Mouse (Mus musculus) right cerebral cortex, postnatal 36 days (tissue): Measurements from ENCODE around the gene Ttc12.

ENCODE experiments used
- DNase-seq, 2 experiments: peaks; one replicate each; pipeline ENCODE4 v3.0.0; 2022; ENCODE audit warnings: low spot score in 2 of 2, mixed read lengths in 1 of 2

The Ttc12 gene

DNA sequence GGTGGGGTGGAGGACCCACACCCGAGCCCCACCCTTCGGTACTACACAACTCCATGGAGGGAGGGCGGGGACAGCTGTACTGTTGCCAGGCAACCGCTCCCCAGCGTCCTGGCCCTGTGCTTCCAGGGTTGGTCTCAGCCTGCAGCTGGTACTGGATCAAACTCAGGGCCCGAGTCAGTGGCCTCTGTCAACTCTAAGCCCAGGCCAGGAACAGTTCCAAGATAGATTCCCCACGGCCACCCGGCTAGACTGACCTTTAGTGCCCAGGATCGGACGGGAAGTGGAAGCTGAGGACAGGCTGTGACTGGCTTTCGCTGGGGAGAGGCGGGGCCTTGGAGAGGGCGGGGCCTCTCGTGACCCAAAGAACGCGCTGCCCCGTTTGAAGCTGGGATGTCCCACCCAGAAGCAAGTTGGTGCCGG, at the start of gene Ttc12:
Ttc12 (minus strand) TSS at position 334 of the 420 bp plus-strand sequence.
- DNase-seq: no peak

DNA sequence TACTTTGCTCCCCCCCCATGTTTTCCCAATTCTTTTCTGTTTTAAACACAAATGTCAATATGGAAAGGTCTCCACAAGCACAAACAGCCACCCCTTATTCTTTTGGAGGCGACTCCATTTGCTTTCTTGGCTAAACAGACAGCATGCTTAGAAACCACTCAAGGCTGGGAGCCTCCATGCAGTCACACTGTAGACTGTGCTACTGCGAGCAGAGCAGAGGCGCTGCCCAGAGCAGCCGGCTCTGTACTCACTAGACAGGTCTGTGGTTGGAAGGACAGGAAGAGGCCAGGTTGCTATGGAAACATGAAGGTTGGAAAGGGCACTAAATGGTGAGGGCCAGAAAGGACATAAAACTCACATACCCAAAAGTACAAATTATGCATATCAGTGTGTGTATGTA, 48.9 kb upstream of the Ttc12 start:
- DNase-seq: no peak

DNA sequence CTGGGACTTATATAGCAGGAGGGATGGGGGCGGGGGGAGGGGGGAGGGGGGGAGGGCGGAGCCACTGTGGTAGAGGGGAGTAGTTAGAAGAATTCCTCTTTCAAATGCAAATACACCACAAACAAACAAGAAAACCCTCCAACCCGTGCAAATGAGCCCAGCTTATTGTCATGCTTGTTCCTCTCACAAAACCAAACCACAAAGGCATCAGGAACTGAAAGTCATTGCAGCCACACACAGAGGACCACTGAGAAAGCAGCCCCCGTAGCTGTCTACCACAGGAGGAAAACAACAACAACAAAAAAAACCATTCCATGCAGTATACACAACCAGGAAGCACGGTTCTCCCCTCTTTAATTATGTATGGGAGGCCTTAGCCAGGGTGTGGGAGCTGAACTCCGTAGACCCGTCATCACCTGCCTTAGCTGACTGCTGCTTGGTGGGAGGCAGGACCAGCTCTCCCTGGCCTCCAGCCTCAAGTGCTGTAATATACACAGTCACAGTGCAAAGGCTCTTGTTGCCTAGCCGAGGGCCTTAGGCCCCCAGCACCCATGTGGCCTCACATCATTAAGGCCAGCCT, 48.0 kb upstream of the Ttc12 start:
- DNase-seq: no peak

DNA sequence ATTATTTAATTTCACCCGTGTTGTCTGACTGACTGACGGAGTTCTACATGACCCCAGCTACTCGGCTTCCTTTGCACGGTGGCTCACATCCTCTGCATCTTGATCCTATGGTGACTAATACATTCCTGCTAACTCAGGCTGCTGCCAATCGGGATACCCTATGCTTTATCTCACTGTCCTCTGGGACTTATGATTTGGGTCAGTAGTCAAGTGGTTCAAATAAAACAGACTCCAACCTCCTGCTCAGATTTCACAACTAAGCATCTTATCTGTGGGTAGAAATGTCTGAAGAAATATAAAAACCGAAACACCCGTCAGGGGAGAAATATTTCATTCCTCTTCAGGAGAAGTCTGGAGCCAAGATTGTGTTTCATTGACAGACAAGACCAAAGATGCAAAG, 47.4 kb upstream of the Ttc12 start:
- DNase-seq: no peak

DNA sequence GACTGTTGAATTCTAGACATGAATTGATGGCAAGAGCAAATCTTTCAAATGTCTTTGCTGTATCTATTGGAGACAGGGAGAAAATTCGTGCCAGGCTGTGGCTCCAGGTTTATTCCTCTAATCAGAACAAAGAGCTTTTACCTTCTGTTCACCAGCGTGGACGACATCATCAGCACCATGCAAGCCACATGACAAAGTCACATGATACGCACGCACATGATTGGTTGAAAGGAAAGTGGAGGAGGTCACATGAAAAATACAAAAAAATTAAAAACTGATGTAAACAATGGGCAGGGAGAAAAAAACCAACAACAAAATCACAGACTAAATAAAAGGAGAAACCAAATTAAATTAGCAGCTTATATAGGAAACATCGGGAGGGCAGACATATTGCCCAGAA, 45.8 kb upstream of the Ttc12 start:
- no peak for DNase-seq

DNA sequence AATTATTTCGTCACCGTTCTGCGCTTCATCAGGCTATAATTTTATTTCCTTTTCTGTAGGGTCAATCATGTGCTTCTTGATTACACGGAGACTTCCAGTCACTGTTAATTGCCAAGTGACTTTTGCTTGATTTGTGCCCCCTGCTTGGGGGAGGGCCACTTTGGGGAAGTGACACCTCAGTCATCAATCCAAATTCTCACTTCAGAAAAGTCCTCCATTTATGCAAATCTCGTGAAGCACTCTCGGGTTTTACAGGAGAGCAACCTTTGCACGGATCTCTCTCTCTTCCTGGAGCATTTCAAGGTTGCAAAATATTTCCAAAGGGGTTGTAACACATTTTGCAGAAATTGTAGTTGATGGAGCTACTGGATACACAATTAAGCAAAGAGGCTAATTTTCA, 45.2 kb upstream of the Ttc12 start:
- no peak for DNase-seq

DNA sequence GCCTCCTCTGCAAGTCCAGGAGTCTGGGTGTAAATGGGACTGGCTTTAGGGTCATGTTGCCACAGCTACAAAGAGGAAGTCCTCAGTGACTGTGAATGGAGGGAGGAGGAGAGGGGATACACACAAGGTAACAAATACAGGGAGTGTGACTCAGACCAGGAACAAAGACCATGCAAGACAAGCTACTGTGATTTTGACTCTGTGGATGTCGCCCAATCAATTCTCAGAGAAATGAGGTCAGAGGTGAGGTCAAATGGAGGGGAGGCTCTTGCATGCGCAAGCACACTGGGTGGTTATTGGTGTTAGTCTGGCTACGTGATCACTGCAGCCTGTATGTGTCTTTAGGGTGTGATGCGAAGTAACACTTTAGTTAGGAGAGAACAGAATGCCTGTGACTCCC, 44.7 kb upstream of the Ttc12 start:
- no peak for DNase-seq

DNA sequence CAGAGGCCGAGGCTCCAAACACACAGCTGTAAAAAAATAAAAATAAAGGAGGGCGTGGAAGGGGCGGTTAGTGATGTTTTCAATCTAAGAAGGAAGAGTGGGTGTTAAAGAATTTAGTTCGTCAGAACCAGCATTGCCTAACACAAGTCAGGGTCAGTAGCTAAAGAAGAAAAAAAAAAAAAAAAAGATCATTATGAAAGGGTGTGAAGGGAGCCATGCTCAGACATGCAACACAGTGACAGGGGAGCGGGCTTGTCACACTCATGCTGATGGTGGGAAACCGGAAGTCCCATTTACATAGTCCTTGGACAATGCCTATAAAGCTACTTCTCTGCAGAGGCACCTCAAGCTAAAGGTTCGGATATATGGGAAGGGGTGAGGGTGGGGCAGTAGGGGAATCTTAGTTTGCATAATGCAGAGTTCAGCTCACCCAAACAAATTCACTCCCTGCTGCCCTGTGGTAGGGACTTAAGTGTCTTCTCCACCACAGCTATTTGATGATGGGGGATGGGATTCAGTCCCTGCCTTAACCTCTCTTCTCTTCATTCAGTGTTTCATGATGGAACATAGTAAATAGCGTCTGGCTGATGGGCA, 43.4 kb upstream of the Ttc12 start:
- DNase-seq: no peak

DNA sequence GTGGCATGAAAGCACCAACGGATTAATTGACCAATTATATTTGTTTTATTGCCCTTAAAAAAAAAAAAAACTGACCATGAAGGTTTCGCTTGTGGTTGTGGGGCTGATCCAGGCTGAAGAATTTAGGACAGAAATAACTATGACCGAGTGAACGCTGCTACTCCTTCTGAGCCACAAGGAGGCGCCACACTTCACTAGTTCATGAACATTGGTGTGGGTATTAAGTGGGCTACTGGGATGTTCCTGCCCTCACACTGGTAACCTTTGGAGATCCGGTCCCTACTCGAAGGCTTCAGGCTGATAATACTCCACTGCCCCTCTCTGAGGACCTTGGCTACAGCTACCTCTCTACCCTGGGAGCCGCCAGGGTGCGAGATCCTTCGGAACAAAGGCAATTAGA, 42.9 kb upstream of the Ttc12 start:
- DNase-seq: no peak

DNA sequence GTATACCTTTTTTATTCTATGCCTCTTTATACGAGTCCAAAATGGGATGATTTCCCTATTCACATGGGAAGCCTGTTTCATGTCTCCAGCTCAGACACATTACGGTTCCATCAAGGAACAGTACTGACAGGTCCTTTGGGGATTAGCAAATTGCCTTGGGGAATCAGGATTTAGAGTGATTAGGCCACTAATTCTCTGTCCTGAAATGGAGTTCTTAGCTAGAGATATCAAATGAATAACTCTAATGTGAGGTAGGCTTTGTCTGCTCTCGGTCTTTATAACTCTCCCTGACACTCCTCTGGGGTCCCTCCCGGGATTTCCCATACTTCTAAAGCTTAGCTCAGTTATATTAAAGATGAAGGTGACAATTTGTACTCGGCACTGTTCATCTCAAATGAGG, 42.0 kb upstream of the Ttc12 start:
- no peak for DNase-seq

DNA sequence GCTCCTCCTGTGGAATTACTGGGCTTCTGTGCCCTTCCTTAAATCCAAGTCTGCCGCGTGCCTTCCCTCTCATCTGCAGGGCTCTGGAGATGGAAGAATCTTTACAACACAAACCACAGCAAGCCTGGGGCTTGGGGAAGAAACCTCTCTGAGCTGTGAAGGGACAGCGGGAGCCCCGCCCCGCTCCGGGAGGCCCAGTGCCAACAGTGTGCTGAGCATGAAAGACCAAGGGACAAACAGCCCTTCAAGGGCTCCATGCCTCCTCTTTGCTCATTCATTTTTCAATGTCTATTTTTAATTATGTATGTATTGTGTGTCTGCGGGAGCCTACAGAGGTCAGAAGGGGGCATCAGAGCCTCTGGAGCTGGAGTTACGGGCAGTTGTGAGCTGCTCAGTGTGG, 41.3 kb upstream of the Ttc12 start:
- DNase-seq: no peak

DNA sequence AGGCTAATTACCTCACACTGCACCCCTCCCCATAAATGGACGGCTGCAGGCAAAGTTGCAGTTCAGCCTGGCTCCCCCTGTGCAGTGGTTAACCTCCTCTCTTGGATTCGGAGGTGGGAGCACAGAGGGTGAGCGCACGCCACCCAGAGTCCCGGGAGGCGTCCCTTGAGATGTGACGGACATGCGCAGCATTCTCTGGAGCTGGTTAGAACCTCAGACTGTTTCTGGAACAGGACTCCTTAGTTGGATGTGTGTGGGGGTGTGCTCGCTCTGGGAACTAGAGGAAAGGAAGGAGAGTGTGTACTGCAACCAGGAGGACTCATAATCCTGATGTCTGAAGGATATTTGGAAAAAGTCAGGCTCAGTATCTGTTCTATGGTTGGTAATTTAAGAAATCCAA, 38.7 kb upstream of the Ttc12 start:
- DNase-seq: peak in 1 of 2 experiments; percentile 36

DNA sequence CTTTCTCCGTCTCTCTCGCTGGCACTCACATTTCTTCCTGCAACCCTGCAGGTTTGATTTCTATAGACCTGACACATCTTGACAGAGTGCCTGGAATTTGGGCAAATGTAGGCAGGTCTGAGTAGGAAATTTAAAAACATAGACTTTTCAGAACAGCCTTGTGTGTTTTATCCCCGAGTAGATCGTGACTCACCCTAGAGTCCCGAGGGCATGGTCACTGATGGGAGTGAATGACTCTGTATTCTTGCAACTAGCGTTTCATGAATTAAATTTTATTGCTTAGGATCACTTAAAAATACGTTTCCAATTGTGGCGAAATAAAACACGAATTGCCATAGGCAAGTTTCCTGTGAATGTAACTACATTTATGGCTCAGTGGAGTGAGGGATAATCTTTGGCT, 37.9 kb upstream of the Ttc12 start:
- no peak for DNase-seq

DNA sequence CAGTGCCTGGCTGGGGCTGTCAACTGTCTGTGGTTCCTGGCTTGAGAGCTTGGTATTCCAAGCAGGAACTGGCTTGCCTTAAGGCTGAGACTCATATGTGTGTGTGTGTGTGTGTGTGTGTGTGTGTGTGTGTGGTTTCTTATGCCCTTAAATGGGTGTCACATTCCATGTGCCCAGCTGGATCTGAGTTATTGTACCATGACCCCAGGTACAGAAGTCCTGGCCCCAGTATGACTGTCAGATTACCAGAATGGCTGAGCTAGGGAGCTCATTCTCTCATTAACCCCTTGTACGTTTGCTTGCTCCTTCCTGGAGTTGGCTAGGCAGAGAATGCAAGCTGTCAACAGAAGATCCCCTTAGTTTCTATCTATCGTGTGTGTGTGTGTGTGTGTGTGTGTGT, 28.3 kb upstream of the Ttc12 start:
- no peak for DNase-seq

DNA sequence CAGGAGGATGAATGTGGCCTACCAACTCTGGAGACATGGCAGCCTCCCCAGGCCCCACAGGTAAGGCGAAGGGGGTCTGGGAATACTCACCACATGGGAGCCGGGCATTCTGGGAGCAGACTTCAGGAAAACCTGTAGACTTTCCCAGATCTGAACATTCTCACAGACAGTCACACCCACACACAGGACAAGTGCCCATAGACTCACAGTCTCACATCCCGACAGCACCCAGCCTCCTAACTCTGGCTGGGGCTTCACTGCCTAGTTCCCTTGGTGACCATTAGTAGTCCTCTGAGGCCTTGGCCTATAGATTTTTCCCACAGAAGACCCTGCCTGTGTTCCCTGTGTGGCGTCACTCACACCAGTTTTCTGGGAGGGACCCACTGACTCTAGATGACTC, 24.6 kb upstream of the Ttc12 start:
- DNase-seq: no peak

DNA sequence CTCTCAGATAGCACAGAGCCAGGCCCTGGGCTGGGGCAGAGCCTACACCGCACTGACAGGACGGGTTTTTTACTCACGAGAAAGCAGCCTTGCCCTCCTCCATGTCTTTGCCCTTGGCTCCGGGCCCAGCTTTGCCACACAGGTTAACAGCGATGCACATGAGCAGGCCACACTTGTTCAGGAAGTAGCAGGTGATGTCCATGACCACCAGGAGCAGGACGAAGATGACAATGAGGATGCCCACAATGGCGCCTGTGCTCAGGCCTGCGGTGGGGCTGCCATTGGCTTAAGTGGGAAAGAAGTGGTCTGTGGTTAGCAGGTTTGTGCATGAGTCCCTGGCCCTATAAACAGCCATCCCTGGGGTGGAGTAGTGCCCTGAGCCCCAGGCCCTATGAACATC, 23.6 kb upstream of the Ttc12 start:
- DNase-seq: no peak

DNA sequence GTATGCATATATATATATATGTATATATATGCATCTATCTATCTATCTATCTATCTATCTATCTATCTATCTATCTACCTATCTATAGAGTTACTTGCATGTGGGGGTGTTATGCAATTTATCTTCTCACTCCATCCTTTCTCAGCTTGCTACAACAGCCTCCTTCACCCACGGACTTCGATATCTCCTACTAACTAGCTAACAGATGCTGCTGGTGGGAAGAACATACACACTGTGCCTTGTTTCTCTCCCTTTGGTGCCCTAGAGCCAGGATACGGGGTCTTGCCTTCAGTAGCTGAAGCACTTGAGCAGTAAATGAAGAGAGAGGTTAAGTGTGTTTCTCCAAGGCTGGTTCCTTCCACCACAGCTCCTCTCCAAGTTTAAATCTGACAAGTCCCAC, 23.1 kb upstream of the Ttc12 start:
- no peak for DNase-seq

DNA sequence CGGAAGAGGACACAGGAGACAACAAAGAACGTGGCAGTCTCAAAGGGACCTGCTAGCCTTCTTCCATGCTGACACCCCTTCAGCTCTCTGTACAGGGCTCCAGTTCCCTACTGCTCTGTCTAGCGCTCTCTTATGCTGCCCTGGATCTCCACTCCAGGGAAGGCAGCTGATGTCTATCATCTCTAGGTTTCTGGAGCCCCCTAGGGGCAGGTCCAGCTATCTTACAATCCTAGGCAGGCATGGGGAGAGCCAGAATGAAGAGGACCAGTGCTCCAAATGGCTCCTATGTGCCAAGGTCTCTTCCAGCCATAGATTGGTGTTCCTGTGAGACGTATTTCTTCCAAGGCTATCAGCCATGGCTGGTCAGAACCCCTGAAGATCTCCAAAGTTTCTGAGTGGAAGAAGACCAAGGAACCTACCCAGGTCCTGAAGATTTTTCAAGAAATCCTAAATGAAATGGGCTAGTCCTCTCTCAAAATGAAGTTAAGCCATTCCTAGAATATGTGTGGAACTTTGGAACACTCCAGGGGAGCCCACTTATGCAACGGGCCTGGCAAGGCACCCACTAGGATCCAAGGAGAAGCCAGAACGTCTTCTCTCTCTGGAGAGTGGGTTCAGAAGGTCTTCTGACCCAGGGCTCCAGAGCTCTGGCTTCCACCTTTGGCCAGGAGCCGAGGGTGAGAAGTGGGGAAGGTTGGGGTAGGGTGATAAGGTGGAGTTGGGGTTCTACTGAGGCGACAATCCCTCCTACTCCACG, 22.0 kb upstream of the Ttc12 start:
- DNase-seq: no peak

DNA sequence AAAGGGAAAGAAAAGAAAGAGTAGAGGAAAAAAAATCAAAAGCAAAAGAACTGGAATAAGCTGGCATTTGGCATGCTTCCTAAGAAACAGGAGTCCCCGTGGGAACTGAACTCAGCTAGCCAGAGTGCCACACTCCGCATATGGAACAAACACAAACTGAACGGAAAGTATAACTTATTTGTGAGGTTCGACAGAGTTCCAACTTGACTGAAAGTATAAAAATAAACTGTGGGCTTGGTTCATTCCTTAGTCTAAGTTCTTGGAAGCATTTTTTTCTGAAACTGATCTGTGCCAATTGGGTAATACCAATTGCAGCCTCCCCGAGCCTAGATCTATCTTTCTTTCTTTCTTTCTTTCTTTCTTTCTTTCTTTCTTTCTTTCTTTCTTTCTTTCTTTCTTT, 18.6 kb upstream of the Ttc12 start:
- no peak for DNase-seq

DNA sequence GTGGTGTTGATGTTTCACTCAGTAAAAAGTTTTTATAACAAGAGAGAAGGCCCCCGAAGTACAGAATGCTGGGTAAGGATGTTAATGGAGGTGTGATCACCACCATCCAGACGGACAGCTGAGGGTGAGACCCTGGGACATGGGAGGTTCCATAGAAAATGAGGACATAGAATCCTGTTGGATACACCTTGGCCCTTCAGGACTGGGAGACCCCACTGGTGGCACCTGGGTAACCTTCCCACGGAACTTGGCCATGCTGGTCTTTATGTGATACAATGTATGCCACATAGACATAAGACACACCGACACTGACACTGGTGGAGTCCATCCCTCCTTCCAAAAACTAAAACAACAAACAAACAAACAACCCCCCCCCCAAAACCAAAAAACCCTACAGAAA, 16.2 kb upstream of the Ttc12 start:
- DNase-seq: no peak

DNA sequence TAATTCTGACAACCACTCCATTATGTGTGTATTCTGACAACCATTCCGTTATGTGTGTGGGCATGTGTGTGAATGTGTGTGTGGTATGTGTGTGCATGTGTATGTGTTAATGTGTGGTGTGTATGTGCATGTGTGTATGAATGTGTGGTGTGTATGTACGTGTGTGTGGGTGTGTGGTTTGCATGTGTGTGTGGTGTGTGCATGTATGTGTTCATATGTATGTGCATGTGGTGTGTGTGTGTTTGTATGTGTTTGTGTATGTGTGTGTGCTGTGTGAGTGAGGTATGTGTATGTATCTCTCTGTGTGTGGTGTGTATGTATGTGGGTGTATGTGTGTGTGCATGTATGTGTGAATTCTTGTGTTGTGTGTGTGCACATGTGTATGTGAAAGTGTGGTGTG, 13.9 kb upstream of the Ttc12 start:
- DNase-seq: no peak

DNA sequence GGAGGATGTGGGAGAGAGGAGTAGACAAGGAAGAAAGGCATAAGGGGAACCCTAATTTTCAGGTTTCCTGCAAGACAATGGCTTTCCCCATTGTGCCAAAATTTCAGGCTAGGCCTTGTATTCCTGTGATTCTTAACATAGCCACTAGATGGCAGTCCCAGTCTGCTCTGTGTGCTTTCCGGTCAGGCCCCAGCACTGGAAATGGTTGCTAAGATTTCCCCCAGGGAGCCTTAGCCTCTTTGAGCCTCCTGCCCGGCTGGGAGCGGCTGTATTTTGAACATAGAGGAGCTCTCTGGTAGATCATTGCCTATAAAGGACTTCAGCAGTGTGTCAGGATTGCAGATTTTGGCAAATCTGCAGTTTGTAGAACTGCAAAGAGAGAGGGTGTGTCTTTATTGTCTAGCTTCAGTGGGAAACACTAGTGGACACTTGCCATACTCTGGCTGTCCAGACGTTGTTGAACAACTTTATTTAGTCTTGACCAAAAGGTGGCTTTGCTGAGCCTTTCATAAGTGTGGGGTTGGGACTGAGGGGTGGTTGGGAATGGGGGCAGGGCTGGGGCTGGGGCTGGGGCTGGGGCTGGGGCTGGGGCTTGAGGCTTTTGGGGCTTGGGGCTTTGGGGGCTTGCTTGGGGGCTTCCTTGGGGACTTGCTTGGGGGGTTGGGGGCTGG, 8.1 kb upstream of the Ttc12 start:
- no peak for DNase-seq

DNA sequence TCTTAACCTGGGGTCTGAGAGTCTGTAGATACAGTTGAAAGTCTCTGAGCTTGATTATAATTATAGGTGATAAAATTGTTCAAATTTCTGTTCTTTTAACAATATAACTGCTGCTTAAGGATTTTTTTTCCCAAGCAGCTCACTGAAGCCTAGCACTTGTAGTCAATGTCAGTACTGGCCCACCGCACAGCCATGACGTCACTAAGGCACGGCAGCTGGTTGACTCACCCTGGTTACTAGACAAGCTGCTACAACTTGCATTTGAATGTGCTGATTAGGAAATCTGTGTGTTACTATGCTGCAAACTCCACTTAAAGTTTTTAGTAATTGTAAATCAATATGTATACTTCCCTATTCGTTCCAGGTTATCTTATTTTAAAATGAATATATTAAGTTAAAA, 4.6 kb upstream of the Ttc12 start:
- DNase-seq: no peak
